Mouse (Mus musculus): ENCODE data around the gene Thpo.
A peak's percentile ranks its signal among the peaks of the same experiment; 100 is the strongest.

Thpo gene

GRCm38 (mm10) chr16:20703699-20704400 lies 30.5 kb downstream of the Thpo start:
- DNase-seq (ENCODE audit: low read depth) = peak; percentile 81

- DNase-seq (ENCODE audit: low read depth) = no peak
Measured at GRCm38 (mm10) chr16:20703071-20703470, 31.2 kb downstream of the Thpo start.

- peak; percentile 77 for DNase-seq (ENCODE audit: low read depth)
Measured at GRCm38 (mm10) chr16:20702522-20702893, 31.8 kb downstream of the Thpo start.

- no peak for DNase-seq (ENCODE audit: low read depth)
Measured at GRCm38 (mm10) chr16:20701729-20702521, 32.4 kb downstream of the Thpo start.

GRCm38 (mm10) chr16:20701316-20701715 lies 33.0 kb downstream of the Thpo start:
- no peak for DNase-seq (ENCODE audit: low read depth)

GRCm38 (mm10) chr16:20700036-20700435 lies 34.3 kb downstream of the Thpo start:
- DNase-seq (ENCODE audit: low read depth) = no peak

- no peak for DNase-seq (ENCODE audit: low read depth)
Measured at GRCm38 (mm10) chr16:20699266-20699665, 35.0 kb downstream of the Thpo start.

- no peak for DNase-seq (ENCODE audit: low read depth)
Measured at GRCm38 (mm10) chr16:20695622-20696323, 38.5 kb downstream of the Thpo start.

- no peak for DNase-seq (ENCODE audit: low read depth)
Measured at GRCm38 (mm10) chr16:20694781-20695180, 39.5 kb downstream of the Thpo start.

- no peak for DNase-seq (ENCODE audit: low read depth)
Measured at GRCm38 (mm10) chr16:20693111-20693701, 41.1 kb downstream of the Thpo start, which contains the start of gene Fam131a. TSS of gene Fam131a (plus strand) at chr16:20693241.

GRCm38 (mm10) chr16:20692241-20692965 lies 41.9 kb downstream of the Thpo start:
- DNase-seq (ENCODE audit: low read depth) = no peak

- DNase-seq (ENCODE audit: low read depth) = no peak
Measured at GRCm38 (mm10) chr16:20691617-20692016, 42.7 kb downstream of the Thpo start.

- DNase-seq (ENCODE audit: low read depth) = no peak
Measured at GRCm38 (mm10) chr16:20690774-20691173, 43.5 kb downstream of the Thpo start.

- no peak for DNase-seq (ENCODE audit: low read depth)
Measured at GRCm38 (mm10) chr16:20677974-20678675, 56.2 kb downstream of the Thpo start.

- DNase-seq (ENCODE audit: low read depth) = no peak
Measured at GRCm38 (mm10) chr16:20677380-20677779, 56.9 kb downstream of the Thpo start.

- DNase-seq (ENCODE audit: low read depth) = no peak
Measured at GRCm38 (mm10) chr16:20676702-20677101, 57.6 kb downstream of the Thpo start.

- DNase-seq (ENCODE audit: low read depth) = no peak
Measured at GRCm38 (mm10) chr16:20675213-20675612, 59.1 kb downstream of the Thpo start.
